Mouse (Mus musculus): ENCODE measurements at regions not wholly inside any gene's neighbourhood (a gene's known extent, or its start where the extent isn't known, plus 50 kb on each side); places are given as distances from the start of the nearest gene placed in this dataset.

DNA sequence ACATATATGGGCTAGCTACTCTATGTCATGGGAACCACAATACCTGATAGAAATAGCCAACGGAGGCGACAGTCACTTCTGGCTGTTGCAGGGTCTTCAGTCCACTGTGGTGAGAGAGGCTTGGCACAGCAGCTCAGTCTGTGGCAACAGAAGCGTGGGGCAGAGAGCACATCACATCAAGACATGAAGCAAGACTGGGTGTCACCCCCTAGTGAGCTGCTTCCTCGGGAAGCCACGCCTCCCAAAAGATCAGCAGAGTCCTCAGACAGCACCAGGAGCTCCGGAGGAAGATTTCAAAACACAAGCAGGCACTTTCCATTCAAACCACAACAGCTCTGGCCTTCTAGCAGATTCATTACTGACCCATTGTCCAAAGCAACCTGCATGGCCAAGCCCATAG, 131.2 kb upstream of the Csf3r start:
- no peak overlapping the region for H3K4me3 ChIP-seq
- H3K9ac ChIP-seq = no peak overlapping the region
- peaks cover 12% of the 10 kb centered on the region; the same call in 1 of the 2 replicates for H3K4me1 ChIP-seq
- no peak for ATAC-seq (ENCODE audit: low FRiP score)
- no peaks in the 10 kb centered on the region for H3K27me3 ChIP-seq
- H3K4me2 ChIP-seq (replicated peaks) = no peak overlapping the region
- no peaks in the 10 kb centered on the region for H3K9me3 ChIP-seq (replicated peaks)
- H3K36me3 ChIP-seq = no peaks in the 10 kb centered on the region
- H3K27ac ChIP-seq = no peak overlapping the region
- WGBS = 80% methylated on average over 6 of the region's 6 CpGs

DNA sequence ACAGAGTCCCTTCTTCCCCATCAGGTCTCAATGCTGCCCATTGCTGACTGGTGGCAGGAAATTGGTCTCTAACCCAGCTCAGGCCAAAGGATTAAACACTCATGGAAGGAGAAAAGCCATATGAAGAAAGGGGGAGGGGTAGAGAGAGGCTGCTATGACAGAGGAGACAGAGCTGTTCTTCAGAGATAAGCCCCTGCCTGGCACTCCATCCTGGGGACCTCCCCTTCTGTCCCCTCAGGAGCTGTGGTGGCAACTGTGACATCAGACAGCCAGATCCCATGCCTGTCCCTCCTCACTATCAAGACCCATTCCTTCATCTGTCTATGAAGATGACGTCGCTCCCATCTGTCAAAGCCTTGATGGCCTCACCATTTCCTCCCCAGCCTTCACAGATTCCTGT, 126.6 kb upstream of the Csf3r start:
- 94% methylated on average over 2 of the region's 2 CpGs for WGBS
- ATAC-seq (ENCODE audit: low FRiP score) = no peak
- no peak overlapping the region for H3K9ac ChIP-seq
- H3K27me3 ChIP-seq = no peaks in the 10 kb centered on the region
- no peak overlapping the region for H3K4me3 ChIP-seq
- no peak overlapping the region for H3K27ac ChIP-seq
- no peak overlapping the region for H3K4me2 ChIP-seq (replicated peaks)
- H3K4me1 ChIP-seq = peaks cover 37% of the 10 kb centered on the region
- H3K9me3 ChIP-seq (replicated peaks) = no peaks in the 10 kb centered on the region
- no peaks in the 10 kb centered on the region for H3K36me3 ChIP-seq

DNA sequence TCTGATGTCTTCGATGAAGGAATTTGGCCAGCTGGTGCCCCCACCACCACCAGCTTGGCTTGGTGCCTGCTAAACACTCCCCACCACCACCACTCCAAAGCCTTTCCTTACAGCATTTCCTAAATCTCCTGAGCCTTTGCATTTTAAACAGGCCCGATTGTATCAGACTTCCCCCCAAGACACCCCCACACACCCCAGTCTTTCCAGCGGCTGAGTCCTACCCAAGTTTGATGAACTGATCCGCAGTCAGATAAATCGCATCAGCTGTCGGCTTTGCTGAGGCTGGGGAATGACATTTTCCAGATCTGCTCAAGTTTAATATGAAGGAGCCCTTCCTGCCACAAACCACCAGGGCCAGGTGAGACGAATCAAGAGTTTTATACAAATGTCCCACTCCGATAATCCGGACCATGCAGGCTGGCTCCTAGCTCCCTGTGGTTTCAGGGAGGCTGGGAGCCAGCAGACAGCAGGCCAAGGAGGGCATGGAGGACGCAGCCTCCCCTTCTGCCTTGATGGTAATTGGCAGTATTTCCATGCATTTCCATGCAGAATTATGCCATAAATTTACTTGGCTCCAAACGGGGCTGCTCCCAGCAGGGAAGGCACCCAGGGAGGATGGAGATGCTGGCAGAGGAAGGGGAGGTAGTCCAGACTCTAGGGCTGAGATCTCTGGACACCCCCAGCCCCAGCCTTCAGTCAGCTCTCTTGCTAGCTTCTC, 125.6 kb upstream of the Csf3r start:
- H3K4me1 ChIP-seq = peaks cover 37% of the 10 kb centered on the region
- H3K27me3 ChIP-seq = no peaks in the 10 kb centered on the region
- no peaks in the 10 kb centered on the region for H3K36me3 ChIP-seq
- no peak for ATAC-seq (ENCODE audit: low FRiP score)
- H3K9ac ChIP-seq = no peak overlapping the region
- WGBS = 64% methylated on average over 11 of the region's 11 CpGs
- no peak overlapping the region for H3K4me2 ChIP-seq (replicated peaks)
- no peak overlapping the region for H3K27ac ChIP-seq
- H3K4me3 ChIP-seq = no peak overlapping the region
- no peaks in the 10 kb centered on the region for H3K9me3 ChIP-seq (replicated peaks)

DNA sequence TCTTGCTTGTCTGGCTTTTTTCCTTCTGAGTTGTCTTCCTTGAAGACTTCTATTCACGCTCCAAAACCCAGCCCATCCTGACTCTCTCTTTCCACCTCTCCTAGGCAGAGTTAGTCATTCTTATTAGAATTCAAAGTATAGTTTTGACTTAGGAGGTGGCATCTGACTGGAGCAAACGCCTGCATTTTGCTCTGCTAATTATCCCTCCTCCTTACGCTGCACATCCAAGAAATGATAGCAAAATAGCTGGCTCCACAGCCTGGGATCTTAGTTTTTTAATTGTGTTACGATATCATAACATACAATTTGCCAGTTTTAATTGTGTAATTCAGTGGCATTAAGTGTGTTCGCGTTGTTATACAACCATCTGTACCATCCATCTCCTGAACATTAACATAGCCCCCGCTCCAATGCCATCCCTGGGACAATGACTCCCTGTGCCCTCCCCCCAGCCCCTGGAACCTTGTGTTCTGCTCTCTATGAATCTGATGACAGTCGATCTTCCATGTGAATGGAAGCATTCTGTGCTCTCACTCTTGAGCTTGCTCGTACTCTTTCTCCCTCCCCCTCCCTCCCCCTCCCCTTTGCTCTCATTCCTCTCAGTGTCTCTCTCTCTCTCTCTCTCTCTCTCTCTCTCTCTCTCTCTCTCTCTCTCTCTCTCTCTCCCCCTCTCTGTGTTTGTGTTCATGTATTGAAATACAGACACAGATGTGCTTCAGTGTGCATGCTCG, 122.6 kb upstream of the Csf3r start:
- Histone ChIP-seq H3K4me3 (no peak overlapping the region), H3K36me3 (no peaks in the 10 kb centered on the region), H3K27me3 (no peaks in the 10 kb centered on the region), H3K4me2 (replicated peaks) (no peak overlapping the region), H3K9me3 (replicated peaks) (no peaks in the 10 kb centered on the region), H3K9ac (no peak overlapping the region), H3K4me1 (peaks cover 30% of the 10 kb centered on the region), H3K27ac (no peak overlapping the region)
- no peak for ATAC-seq (ENCODE audit: low FRiP score)
- 57% methylated on average over 10 of the region's 10 CpGs for WGBS

- no peaks in the 10 kb centered on the region; the same call in 1 of the 2 replicates for H3K27me3 ChIP-seq
- H3K9ac ChIP-seq = no peak overlapping the region
- no peak overlapping the region for H3K4me3 ChIP-seq
- peaks cover 12% of the 10 kb centered on the region for H3K4me1 ChIP-seq
- ATAC-seq (ENCODE audit: low FRiP score) = no peak
- no peaks in the 10 kb centered on the region for H3K9me3 ChIP-seq (replicated peaks)
- H3K27ac ChIP-seq = no peak overlapping the region
- 69% methylated on average over 5 of the region's 5 CpGs for WGBS
- no peaks in the 10 kb centered on the region for H3K36me3 ChIP-seq
- H3K4me2 ChIP-seq (replicated peaks) = no peak overlapping the region
Observed at GRCm38 (mm10) chr4:125906296-125906695, 118.1 kb upstream of the Csf3r start.

- Histone ChIP-seq H3K9me3 (replicated peaks) (no peaks in the 10 kb centered on the region), H3K27ac (no peak overlapping the region), H3K4me3 (no peak overlapping the region), H3K36me3 (no peaks in the 10 kb centered on the region), H3K4me2 (replicated peaks) (no peak overlapping the region), H3K27me3 (peaks cover 9% of the 10 kb centered on the region), H3K9ac (no peak overlapping the region), H3K4me1 (peaks cover 16% of the 10 kb centered on the region)
- no peak for ATAC-seq (ENCODE audit: low FRiP score)
- WGBS = 83% methylated on average over 8 of the region's 8 CpGs
Observed at GRCm38 (mm10) chr4:125908901-125909300, 115.4 kb upstream of the Csf3r start.

- no peak for ATAC-seq (ENCODE audit: low FRiP score)
- H3K36me3 ChIP-seq = no peaks in the 10 kb centered on the region
- no peak overlapping the region for H3K4me3 ChIP-seq
- H3K9me3 ChIP-seq (replicated peaks) = no peaks in the 10 kb centered on the region
- H3K4me2 ChIP-seq (replicated peaks) = no peak overlapping the region
- H3K9ac ChIP-seq = no peak overlapping the region
- peaks cover 17% of the 10 kb centered on the region for H3K4me1 ChIP-seq
- H3K27me3 ChIP-seq = peaks cover 20% of the 10 kb centered on the region
- 11% methylated on average over 24 of the region's 24 CpGs for WGBS
- no peak overlapping the region for H3K27ac ChIP-seq
Observed at GRCm38 (mm10) chr4:125911541-125912270, 112.6 kb upstream of the Csf3r start.

- Histone ChIP-seq H3K9me3 (replicated peaks) (no peaks in the 10 kb centered on the region), H3K27me3 (peaks cover 25% of the 10 kb centered on the region), H3K36me3 (no peaks in the 10 kb centered on the region), H3K9ac (no peak overlapping the region), H3K4me3 (no peak overlapping the region), H3K27ac (no peak overlapping the region), H3K4me1 (peaks cover 25% of the 10 kb centered on the region), H3K4me2 (replicated peaks) (no peak overlapping the region)
- WGBS = 19% methylated on average over 8 of the region's 8 CpGs
- peak; percentile 36 for ATAC-seq (ENCODE audit: low FRiP score)
Observed at GRCm38 (mm10) chr4:125912444-125913049, 111.8 kb upstream of the Csf3r start.

- no peak for ATAC-seq (ENCODE audit: low FRiP score)
- no peaks in the 10 kb centered on the region for H3K9me3 ChIP-seq (replicated peaks)
- no peak overlapping the region for H3K4me2 ChIP-seq (replicated peaks)
- no peak overlapping the region for H3K4me3 ChIP-seq
- H3K36me3 ChIP-seq = no peaks in the 10 kb centered on the region
- H3K27me3 ChIP-seq = peaks cover 32% of the 10 kb centered on the region; the same call in 1 of the 2 replicates
- no peak overlapping the region for H3K27ac ChIP-seq
- no peak overlapping the region for H3K9ac ChIP-seq
- peaks cover 30% of the 10 kb centered on the region for H3K4me1 ChIP-seq
- 30% methylated on average over 8 of the region's 8 CpGs for WGBS
Observed at GRCm38 (mm10) chr4:125915166-125915565, 109.2 kb upstream of the Csf3r start.

GRCm38 (mm10) chr4:125917210-125917609, 107.1 kb upstream of the Csf3r start:
- WGBS = 5% methylated on average over 6 of the region's 6 CpGs
- Histone ChIP-seq H3K4me3 (no peak overlapping the region), H3K36me3 (no peaks in the 10 kb centered on the region), H3K9me3 (replicated peaks) (no peaks in the 10 kb centered on the region), H3K4me2 (replicated peaks) (no peak overlapping the region), H3K4me1 (peaks cover 36% of the 10 kb centered on the region), H3K27me3 (peaks cover 27% of the 10 kb centered on the region; the same call in 1 of the 2 replicates), H3K9ac (no peak overlapping the region), H3K27ac (peak overlapping the region; percentile 0; the same call in 1 of the 2 replicates)
- ATAC-seq (ENCODE audit: low FRiP score) = no peak

- Histone ChIP-seq H3K27ac (peak overlapping the region; percentile 66), H3K9me3 (replicated peaks) (no peaks in the 10 kb centered on the region), H3K9ac (0 out of 2 replicates have a peak overlapping the region, but pooled peaks have one; percentile 29), H3K4me1 (peaks cover 53% of the 10 kb centered on the region), H3K36me3 (no peaks in the 10 kb centered on the region), H3K4me3 (0 out of 2 replicates have a peak overlapping the region, but pooled peaks have one; percentile 0), H3K27me3 (peaks cover 12% of the 10 kb centered on the region; the same call in 1 of the 2 replicates), H3K4me2 (replicated peaks) (peak overlapping the region; percentile 31)
- ATAC-seq (ENCODE audit: low FRiP score) = peak; percentile 42; the same call in 1 of the 2 replicates
- 8% methylated on average over 19 of the region's 19 CpGs for WGBS
Observed at GRCm38 (mm10) chr4:125921550-125922316, 102.6 kb upstream of the Csf3r start.

All from hindbrain, embryonic 12.5 days (tissue).